Mouse (Mus musculus) lung, postnatal 36 days (tissue): ENCODE data around the gene Asb16.
A peak's percentile ranks its signal among the peaks of the same experiment; 100 is the strongest.

Experiments
- DNase-seq: peaks from one replicate; pipeline ENCODE4 v3.0.0; 2022; ENCODE audit warnings: mixed read lengths

The Asb16 gene

DNA sequence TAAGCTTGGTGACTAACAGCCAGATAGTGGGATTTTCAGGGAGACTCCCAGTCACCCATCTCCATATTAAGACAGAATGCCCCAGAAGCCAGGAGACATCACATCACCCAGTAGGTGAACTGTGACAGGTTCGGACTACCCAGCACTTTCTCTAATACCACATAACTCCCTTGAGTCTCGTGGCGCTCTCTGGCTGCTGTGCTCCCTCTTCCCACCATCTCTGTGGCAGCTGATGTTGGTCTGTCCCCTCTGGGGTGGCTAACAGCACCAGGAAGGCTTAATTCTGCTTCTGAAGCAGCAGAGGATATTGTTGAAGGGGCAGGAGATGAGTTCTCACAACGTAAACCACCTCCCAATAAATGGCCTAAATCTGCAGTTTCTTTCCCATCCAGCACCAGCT lies 43.4 kb downstream of the Asb16 start:
- no peak for DNase-seq

DNA sequence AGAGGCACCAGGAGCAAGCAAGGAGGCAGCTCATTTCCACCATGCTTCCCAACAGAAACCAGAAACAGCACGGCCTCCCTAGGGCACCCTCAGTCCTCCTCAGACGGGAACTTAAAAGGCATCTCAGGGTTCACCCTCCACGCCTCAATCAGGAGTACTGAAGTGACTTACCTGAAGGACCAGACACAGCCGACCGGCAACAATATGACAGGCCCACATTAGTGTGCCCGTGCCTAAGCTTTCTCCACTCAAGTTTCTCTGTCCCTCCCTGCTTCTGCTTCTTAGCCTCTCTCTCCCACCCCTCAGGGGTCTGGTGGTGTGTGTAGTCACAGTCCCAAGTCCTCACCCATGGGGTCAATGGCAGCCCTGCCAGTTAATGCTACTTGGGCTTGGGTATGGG lies 44.0 kb downstream of the Asb16 start:
- no peak for DNase-seq

DNA sequence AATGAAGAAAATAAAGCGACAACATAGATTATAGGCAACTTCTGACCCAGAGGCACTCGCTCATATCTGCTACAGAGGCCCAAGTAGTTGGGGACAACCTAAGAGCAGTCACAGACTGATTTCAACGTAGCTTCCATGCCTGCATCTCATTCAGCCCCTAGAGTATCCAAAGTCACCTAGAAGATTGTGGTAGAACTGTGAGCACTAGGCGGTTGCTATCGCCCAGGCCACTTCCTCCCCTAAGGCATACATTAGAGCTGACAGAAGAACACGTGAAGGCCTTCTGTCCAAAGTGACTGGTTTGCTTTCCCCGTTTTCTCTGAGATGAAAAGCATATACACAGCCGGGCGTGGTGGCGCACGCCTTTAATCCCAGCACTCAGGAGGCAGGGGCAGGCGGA lies 45.8 kb downstream of the Asb16 start:
- no peak for DNase-seq

DNA sequence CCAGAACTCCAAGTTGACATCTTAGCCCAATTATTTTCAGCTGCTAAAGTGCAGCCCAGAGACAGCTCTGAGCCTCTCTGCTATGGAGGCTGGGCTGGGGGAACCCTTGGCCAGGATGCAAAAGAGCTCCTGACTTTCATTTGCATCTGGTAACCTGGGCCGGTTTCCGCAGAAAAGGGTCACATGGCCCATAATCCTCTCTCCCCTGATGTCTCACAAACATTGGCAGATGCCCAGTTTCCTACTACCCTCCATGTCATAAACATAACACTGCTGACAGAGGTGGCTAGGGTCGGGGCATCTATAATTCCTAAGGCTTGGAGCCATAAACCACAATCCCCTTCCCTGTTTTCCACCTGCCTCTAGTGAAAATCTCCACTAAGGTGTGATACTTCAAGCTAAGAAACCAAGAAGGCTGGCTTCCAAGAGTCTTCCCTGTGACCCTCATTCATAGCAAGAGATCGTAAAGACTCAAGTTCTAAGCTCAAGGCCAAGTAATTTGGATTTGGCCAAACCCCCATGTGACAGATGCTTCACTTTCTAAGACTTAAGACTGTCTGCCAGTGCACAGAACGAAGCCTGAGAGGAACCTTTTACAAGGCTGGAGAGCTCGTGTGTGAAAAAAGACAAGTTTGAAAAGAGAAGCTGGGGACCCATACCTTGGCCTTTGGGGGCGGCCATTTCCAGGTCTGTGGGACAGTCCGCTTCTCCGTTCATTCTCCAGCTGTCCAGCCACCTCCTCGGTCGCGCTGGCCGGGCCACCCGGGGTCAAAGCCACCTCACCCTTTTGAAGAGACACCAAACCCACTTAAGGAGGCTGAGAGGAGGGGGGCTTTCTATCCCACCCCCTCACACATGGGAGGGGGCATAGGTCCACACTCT lies 47.4 kb downstream of the Asb16 start:
- DNase-seq, result no peak

DNA sequence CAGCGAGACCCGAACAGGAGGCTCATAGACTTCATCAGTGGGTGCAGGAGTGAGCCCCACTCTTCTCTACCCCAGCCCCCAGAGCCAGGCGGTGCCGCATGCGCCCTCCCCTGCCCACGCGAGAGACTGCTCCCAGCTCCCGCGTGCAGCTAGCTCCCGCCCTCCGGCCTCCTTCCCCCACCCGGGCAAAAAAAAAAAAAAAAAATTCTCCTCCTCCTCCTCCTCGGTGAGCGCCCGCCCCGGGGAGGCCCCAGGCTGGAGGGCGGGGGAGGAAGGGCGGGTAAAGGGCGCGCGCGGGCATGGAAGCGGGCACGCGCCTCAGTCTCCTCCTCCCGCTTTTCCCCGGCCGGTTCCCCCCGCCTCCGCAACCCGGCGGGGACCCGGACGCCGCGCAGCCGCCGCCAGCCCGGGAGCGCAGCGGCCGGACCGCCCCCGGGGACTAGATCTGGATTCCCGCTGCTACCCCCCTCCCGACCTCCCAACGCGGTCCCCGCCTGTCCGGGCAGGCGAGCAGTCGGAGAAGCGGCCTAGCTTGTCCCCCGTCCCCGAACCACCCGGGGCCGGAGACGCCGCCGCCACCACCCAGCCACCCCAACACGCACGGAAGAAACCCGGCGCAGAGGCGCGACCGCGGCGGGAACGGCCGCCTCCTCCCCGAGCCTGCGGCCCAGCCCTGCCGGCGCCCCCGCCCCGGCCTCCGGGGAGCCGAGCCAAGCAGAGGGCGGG lies 48.2 kb downstream of the Asb16 start:
- DNase-seq, result peak; percentile 92

DNA sequence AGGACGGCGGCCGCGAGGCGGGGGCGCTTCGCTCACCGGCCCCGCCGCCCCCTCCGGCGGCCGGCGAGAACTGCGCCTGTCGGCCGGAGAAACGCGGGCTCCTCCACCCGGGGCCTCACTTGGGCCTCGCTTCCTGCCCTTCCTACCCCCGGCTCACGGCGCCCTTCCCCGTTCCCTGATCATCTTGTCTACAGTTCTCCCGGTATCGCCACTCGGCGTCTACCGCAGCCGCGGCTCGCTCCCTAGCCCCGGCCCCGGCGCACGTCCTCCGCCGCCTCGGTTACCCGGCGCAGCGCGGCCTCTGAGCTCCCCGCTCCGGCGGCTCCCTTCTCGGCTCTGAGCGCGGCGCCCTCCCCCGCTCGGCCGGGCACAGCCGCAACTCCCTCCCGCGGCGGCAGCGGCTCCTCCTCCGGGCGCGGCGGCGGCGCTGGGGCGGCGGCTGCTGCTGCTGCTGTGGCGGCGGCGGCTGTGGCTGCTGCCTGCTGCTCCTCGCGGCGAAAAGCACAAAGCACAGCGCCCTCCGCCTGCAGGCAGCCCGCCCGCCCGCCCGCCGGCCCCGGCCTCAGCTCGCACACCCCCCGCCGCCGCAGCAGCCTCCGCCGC lies 48.9 kb downstream of the Asb16 start:
- peak; percentile 53 for DNase-seq

DNA sequence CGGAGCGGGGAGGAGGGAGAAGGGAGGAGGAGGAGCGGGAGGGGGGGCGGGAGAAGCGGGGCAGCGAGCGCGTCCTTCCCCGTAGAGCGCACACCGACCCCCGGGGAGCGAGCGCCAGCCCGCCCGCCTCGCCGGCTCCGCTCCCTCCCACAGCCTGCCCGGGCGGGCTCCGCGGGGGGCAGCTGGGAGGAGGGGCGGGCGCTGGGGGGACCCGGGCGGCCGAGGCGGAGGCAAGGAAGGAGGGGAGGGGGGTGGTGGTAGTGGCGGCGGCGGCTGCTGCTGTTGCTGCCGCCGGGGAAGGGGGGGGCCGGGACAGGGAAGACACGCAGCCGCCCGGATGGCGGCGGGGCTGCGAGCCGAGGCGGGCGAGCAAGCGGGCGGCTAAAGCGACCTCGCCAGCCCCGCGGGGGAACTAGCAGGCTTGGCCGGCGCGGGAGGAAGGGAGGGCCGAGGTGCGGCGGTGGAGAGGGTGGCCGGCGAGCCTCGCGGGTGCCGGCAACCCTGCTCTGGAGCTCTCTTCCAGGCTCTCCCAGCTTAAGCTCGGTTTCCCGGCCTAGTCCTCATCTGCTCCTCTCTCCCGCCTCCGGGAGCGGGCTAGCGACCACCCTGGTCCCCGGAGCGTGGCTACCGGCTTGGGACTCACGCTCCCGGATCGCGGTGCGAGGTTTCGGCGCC lies 49.5 kb downstream of the Asb16 start:
- DNase-seq, result peak; percentile 78

DNA sequence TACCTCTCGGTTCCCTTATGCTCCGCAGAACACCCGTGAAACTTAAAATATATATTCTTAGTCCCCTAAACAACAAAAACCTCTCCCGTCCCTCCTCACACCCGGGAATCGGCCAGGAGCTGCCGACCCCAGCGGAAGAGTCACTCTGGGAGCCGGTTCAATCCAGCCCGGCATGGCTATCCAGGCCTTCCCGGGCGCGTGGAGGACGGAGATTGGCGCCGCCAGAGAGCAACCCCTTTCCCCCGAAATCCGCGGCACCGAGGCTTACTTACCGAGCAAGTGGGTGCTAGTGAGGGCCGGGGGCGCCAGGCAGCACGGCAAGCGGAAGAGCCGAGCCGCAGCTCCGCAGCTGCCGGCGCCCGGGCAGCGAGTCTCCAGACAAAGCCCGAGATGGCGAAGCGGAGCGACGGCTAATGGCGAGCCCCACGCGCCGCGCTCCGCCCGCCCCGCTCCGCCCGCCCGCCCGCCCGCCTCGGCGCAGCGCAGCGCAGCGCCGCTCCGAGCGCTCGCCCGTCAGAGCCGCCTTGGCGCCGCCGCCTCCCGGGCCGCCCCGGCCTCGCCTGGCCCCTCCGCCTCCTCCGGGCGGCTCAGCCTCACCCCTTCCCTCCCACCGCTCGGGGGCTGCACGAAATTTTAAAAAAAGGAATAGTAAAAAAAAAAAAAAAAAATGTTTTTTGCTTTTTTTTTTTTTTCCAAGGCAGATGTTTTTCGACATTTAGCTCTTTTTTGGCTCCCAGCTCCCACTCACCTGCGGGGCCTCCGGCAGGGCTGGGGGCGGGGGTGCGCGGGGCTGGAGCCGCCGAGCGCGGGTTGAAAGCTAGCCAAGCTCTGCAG lies 50.2 kb downstream of the Asb16 start:
- peak; percentile 57 for DNase-seq

DNA sequence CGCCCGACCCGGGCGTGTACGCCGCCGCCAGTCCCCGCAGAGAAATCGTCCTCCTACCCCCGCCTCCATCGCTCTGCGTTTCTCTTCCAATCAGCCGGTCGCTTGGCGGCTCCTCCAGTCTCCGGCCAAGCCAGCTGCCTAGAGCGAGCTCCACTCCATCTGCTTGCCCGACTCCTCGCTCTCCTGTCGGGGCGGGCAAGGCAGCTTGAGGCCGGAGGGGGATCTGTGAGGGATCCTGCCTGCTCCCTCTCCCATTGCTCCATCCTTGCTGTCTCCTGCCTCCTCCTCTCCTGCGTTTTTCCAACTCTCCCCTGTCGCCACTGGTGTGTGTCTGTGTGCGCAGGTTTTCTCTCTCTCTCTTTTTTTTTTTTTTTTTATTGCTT lies 50.9 kb downstream of the Asb16 start, which contains the start of gene Ubtf:
Ubtf (minus strand) TSS at position 333 of the 383 bp plus-strand sequence.
- peak; percentile 80 for DNase-seq

DNA sequence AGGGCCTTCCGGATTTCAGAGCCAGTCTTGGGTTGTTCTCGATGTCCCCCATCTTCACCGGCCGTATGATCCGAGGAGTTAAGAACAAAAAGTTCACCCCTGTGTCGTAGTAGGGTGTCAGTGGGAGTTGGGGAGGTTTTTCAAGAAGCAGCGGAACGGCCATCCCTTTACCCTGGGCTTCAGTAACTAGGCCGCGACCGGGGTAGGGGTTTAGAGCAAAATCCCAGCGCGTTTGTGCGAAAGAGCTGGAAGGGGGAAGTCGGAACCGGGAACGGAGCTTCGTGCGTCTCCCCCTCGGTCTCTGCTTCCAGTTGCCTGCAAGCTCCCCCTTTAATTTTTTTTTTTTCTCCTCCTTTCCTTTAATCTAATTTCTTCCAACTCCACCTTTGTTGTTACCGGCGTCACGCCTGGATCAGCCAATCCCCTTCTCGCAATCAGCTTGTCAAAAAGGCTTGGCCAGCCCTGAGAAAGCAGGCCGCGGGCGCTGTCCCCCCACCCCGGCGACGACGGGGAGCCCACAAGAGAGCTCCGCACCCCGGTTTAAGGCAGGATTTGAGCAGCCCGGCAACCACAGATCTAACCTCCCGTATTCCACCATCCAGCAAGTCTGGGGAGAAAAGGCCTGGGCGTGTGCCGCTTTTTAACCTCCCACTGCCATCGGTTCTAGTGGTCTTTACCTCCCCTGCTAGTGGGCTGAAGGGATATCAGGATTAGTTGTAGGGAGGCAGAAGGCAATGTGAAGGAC lies 51.6 kb downstream of the Asb16 start:
- peak; percentile 93 for DNase-seq

DNA sequence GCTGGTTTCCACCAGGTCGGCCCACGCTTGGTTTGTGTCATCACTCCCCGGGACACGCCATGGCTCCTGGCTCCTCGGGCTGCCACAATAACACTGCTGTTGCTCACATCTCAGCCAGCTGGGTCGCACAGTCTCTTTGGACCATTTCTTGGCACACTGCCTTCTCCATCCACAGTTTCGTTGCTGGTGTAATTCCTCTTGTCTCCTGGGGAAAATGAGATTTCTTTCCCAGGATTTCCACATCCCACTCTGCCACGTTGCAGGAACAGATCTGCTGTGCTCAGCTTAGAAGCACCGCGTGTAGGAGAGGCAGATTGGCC lies 52.1 kb downstream of the Asb16 start:
- DNase-seq, result peak; percentile 75

DNA sequence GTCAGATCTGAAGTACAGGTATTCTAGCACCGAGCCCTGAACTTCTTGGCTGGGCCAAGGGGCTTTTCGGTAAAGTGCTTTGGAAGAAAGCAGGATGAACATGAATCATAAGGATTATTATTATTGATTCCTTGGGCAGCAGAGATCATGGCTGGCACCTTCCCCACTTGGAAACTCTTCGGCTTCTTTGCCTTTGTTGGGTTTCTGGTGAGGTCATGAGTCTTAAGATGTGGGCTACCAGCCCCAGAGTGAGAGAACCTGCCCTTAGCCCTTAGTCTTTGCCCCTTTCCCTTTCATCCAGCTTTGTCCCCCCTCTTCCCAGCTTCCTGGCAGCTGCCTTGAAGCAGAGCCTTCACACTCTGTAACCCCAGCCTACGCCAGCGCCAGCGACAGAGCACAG lies 53.4 kb downstream of the Asb16 start:
- no peak for DNase-seq

DNA sequence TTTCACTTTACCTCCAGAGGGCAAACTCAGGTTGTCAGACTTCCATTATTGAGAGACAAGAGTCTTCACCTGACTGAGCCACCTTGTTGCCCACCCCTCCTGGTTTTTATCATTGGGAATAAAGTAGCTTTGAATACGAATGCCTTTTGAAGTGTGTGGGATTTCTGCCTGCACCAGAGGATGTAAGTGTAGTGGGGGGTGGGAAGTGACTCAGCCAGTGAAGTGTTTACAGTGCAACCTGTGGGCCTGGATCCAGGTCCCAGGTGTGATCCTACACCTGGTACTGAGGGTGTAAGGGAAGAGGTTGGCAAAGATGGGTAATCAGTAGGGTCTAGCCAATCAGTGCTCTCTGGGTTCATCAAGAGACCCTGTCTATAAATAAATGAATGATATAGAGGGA lies 55.0 kb downstream of the Asb16 start:
- peak; percentile 69 for DNase-seq

DNA sequence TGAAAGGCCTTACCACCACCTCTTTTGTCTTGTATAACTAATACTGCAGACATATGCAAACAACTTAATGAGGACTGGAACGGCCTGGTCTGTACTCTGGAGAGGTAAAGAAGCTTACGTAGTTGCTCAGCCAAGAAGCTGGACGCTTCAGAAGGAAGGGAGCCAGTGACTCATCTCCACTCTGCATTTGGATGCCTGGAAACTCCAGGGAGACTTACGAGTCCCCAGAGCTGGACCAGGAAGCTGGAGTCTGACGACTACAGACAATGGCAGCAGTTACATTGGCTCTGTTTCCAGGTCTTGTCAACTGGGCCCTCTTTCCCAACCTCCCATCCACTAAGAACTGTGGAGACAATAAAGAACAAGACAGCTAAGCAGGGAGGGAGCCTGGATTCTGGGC lies 58.7 kb downstream of the Asb16 start:
- DNase-seq, result no peak

DNA sequence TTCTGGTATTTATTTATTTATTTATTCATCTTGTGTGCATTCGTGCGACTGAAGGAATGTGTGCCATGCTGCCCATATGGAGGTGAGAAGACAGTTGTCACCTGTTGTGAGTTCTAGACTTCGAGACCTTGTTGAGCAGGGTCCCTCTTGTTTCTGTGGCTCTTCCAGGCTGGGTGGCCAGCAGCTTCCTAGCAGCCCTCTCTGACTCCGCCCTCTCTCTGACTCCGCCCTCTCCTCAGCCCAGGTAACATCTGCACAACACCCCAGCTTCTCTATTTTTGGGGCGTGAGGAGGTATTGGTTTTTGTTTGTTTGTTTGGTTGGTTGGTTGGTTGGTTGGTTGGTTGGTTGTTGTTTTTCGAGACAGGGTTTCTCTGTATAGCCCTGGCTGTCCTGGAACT lies 59.3 kb downstream of the Asb16 start:
- no peak for DNase-seq
